Mouse (Mus musculus): ENCODE results near the gene Osbp. TPM values are rescaled to one million over a fixed set of nuclear protein-coding genes. Genes with fewer than 3 reads are reported as not detected.

The Osbp gene
- total RNA-seq, 2 experiments from 2014 or later: 54.3 to 62.9 TPM

DNA sequence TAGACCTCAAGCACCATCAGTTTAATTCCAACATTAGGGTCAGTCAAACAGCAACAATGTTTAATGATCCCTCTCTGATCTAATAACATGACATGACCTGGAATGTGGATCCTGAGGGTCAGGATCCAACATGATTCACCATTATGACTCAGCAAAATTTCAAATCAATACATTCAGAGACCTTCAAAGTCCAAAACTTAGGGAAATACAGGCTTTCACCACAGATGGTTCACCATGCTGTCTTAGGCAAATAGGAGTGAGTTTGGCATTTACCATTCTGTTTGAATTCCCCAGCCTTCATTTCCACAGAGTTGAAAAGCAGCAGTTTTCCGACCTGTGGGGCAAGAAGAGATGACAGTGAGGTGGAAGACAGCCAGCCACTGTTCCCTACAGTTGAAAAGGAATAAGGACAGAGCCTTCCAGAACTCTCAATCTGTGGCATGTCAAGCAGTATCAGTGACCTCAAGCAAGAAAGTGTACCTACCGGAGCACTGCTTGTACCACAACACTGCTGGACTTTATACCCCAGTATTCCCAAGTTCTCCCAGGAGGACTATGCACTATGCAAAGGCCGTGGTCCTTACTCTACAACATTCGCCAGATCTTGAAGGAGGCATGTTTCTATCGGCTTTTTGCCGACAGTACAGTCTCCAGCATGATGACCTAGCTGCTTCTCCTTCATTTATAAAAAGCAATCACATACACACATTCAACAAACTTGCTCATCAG lies 29.1 kb downstream of the Osbp start:
- no peak overlapping the region for H3K4me3 ChIP-seq
- intact Hi-C loops (cut with DNase I): loop anchor here (5.0 kb wide), 1 partner anchor 53 kb away; no protein-coding TSS in a partner anchor
- H3K27ac ChIP-seq: peak overlapping the region; percentile 31
- no peak for DNase-seq
- no peak for TF ChIP-seq CTCF (IDR thresholded peaks at IDR 0.05)

DNA sequence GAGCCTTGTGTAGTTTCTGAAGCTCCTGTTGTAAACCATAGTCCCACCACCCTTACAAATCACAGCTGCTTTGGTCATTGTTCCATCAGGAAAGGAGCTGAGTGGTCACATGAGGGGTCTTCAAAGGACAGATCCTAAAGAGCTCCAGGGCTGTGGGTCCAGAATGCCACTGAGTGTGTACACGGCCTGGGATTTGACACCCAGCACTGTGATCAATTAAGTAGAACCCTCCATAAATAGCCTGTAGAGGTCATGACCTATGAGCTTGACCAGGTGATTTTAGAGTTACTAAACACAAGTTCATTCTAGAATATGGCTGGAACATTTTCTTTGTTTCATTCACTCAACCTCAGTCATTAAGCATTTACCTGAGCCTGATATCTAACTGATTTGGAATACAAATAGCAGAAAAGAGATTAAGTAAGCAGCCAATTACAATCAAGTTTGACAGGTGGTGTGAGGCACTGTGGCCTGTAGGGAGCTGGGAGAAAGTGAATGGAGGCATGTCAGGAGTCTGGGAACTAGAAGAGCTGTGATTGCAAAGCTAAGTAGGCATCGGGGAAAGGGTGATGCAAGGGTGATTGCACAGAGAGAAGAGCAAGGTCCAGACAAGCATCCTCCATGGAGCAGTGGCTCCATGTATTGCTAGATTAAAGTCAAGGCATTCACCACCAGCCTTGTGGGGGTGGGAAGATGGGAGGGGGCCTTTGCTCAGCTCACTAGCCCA lies 30.1 kb downstream of the Osbp start:
- no peak for DNase-seq
- intact Hi-C loops (cut with DNase I): no loop called here
- H3K4me3 ChIP-seq: no peak overlapping the region
- TF ChIP-seq CTCF (IDR thresholded peaks at IDR 0.05): no peak
- H3K27ac ChIP-seq: no peak overlapping the region

DNA sequence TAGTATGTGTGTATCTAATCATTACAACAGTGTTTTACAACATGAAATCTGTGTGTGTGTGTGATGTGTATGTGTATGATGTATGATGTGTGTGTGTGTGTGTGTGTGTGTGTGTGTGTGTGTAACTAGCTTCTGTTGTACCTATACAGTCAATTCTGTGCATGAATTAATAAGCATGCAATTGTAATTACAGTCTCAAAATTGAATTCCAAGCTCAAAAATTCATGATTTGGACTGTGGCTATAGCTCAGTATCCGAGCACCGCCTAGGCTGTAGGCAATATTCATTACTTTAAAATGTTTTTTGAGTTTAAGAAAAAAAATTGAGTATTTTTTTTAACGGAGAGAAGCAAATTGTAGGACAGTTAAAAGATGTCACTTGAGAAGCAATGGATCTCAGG lies 35.9 kb downstream of the Osbp start:
- Histone ChIP-seq H3K27ac (no peak overlapping the region), H3K4me3 (peak overlapping the region; percentile 55)
- intact Hi-C loops (cut with DNase I): no loop called here
- DNase-seq: no peak
- no peak for TF ChIP-seq CTCF (IDR thresholded peaks at IDR 0.05)

GRCm38 (mm10) chr19:12002125-12002524 lies 36.4 kb downstream of the Osbp start:
- Histone ChIP-seq H3K27ac (peak overlapping the region; percentile 62; the same call in 1 of the 2 replicates), H3K4me3 (peak overlapping the region; percentile 55)
- intact Hi-C loops (cut with DNase I): no loop called here
- peak; percentile 61 for DNase-seq
- no peak for TF ChIP-seq CTCF (IDR thresholded peaks at IDR 0.05)

DNA sequence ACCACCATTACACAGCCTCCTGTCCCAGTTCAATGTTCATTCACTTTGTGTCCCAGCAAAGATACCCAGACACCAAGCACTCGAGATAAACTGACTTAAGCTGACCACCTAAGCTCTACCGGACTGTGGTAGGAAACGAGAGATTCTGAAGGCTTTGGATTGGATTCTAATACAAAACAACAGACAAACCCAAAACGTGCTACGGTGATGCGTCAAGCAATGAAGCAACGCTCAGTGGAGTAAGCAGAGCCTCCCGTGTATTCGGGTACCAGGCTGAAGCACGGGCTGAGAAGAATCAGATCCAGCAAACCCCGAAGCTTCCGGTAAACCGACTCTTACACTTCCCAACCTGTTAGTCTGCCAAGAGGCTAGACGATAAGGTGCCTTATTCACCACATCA lies 37.0 kb downstream of the Osbp start:
- Histone ChIP-seq H3K27ac (no peak overlapping the region; the same call in 1 of the 2 replicates), H3K4me3 (peak overlapping the region; percentile 55)
- DNase-seq: no peak
- no peak for TF ChIP-seq CTCF (IDR thresholded peaks at IDR 0.05)
- intact Hi-C loops (cut with DNase I): no loop called here

DNA sequence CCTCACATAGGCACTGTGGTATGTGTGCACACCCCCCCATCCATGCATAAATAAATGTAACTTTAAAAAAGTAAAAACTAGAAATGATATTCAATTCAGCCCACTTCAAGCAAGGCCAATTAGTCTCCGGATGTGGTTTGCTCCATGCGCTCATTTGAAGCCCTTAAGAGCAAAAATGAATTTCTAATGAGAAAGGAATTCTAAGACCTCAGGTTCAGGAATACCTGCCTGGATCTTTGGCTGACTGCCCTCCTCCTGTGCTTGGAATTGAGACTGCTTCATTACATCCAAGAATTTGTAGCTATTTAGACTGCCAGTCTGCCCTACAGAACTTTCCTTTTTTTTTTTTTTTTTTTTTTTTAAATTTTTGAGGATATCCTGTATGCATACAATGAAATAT lies 37.8 kb downstream of the Osbp start:
- no peak for TF ChIP-seq CTCF (IDR thresholded peaks at IDR 0.05)
- no peak overlapping the region for H3K4me3 ChIP-seq
- DNase-seq: no peak
- H3K27ac ChIP-seq: no peak overlapping the region
- intact Hi-C loops (cut with DNase I): no loop called here

DNA sequence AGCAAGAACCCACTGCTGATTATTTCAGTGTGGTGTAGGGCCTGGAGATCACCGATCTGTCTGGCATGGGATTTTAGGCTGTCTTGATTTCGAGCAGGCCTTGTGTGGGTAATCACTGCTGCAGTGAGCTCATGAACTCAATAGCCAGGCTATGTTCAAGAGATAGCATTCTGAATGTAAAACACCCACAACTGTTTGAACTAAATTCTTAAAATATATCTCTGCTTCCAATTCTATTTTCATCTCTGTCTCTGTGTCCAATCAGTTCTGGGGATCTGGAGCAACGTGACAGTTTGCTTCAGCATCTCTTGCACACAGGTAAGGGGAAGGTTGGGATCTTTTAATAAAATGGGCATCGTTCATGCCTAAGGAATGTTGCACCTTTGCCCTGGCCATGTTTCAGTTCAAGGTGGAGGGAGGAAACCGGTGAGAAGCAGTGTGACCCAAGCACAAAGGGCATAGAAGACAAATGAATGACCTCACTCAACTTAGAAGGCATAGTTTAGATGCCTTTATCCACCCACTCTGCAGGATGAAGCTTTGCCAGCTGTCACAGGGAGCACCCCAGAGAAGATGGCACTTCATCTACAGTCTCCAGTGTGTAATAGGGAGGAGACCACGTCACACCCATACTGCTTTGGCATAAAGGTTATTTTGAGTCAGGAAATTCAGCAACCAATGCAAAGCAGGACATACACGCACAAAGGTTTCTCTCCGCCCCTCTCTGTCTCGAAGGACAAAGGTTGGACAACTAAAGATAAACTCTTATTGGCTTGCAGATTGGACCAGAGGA lies 38.7 kb downstream of the Osbp start:
- peak overlapping the region; percentile 93 for H3K27ac ChIP-seq

DNA sequence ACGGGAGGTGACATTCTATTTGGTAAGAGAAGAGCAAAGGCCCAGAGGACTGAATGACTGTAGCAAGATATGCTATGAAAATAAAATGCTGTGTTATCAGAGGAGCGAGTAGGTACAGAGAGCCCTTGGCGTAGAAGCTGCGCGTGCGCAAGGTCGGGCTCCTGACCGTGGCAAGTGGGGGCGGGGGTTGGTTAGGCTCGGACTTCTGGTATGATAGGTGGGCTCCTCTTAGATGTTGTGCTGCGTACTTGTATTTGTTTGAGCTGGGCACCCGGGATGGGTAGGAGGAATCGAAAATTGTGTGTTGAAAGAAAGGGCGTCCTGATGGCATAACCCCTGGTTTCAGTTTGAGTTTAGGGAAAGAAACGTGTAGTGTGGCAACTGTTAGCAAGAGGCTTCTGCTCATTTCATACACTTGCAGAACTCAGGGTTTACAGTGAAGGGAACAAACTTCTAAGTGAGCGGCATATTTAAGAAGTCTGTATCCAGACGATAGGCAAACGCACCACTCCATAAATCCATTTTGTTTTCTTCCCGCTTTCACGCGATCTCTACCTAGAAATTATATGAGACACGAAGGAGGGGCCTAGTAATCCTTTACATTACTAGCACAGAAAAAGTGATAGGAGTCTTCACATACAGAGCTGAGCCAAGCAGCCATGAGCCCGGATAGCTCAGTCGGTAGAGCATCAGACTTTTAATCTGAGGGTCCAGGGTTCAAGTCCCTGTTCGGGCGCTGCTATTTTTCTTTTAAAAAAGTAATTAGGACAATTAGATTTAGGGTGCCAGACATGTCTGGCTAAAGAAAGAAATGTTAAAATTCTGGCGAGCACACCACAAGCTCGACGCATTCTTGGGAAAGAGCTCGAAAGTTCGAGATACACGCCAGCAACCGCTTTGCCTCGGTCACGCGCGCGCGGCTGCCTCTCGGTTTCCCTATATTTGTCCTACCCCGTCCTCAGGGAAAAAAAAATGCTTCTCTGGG lies 39.9 kb downstream of the Osbp start:
- Histone ChIP-seq H3K27ac (peak overlapping the region; percentile 93), H3K4me3 (peak overlapping the region; percentile 81)
- TF ChIP-seq CTCF (IDR thresholded peaks at IDR 0.05): no peak
- peak; percentile 92 for DNase-seq
- intact Hi-C loops (cut with DNase I): no loop called here

More for the DNA sequence above, 38.7 kb downstream of the Osbp start:
- intact Hi-C loops (cut with DNase I): no loop called here
- H3K4me3 ChIP-seq: peak overlapping the region; percentile 81
- TF ChIP-seq CTCF (IDR thresholded peaks at IDR 0.05): no peak
- DNase-seq: no peak

DNA sequence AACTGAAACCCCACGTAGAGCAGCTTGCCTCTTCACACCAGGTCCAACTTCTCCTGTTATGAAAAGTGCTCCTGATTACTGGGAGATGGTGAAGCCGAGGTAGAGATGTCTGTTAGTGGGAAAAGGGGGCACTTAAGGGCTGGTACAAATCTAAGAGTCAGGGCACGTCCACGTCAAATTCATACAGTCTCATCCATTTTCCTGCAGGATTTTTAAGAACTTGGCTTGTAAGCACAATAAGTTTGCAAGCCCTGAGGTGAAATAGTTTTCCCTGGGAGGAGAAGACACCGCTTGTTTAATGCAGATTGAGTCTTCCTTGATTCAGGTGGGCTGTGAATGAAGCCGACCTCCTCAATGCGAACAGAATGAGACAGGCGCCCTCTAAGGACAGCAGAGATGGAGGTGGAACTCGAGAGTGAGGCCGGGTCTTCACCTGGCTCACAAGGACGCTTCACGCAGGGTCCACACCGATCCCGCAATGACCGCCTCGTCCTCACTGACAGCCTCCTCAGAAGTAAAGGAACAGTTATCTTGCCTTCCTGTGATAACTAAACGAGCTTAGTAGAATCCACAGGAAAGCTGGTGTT lies 40.7 kb downstream of the Osbp start:
- intact Hi-C loops (cut with DNase I): no loop called here
- Histone ChIP-seq H3K4me3 (peak overlapping the region; percentile 81), H3K27ac (peak overlapping the region; percentile 93)
- no peak for DNase-seq
- TF ChIP-seq CTCF (IDR thresholded peaks at IDR 0.05): peak; percentile 21; the same call in 1 of the 2 replicates

- peak; percentile 57 for DNase-seq
- H3K27ac ChIP-seq: peak overlapping the region; percentile 93
- peak; percentile 56 for TF ChIP-seq CTCF (IDR thresholded peaks at IDR 0.05)
- H3K4me3 ChIP-seq: peak overlapping the region; percentile 81
- intact Hi-C loops (cut with DNase I): no loop called here
These were observed 41.6 kb downstream of the Osbp start for GRCm38 (mm10) chr19:12007105-12007931.
